Mouse (Mus musculus) induced T-regulatory cell, adult 2 months (primary cell): ENCODE results near the gene Xlr.
A peak's percentile ranks its signal among the peaks of the same experiment; 100 is the strongest.
"Not testable (repeated sequence)": the region's sequence is repeated elsewhere in the genome, so short reads cannot be mapped to it uniquely, and the experiment has no call there.

Source experiments
- DNase-seq: peaks from one replicate; pipeline ENCODE4 v3.0.0-alpha.2; 2012; ENCODE audit warnings: low read depth

Gene Xlr

GRCm38 (mm10) chrX:53797519-53797918 is at the start of gene Xlr:
Gene Xlr (minus strand): TSS chrX:53797706.
- DNase-seq = not testable (repeated sequence)

- peak; percentile 0 for DNase-seq
Measured at GRCm38 (mm10) chrX:53799074-53799473, 1.6 kb upstream of the Xlr start.

GRCm38 (mm10) chrX:53776276-53776675 is 21.2 kb downstream of the Xlr start, which contains the start of gene Zfp36l3:
Gene Zfp36l3 (minus strand): TSS chrX:53776394.
- no peak for DNase-seq

GRCm38 (mm10) chrX:53757736-53758135 is 39.8 kb downstream of the Xlr start, which contains the start of gene 1700013H16Rik:
Gene 1700013H16Rik (minus strand): TSS chrX:53757831.
- no peak for DNase-seq

GRCm38 (mm10) chrX:53752851-53753250 is 44.7 kb downstream of the Xlr start:
- no peak for DNase-seq

- no peak for DNase-seq
Measured at GRCm38 (mm10) chrX:53728967-53729366, 68.5 kb downstream of the Xlr start.
